Mouse (Mus musculus) lung, embryonic 14.5 days (tissue): ENCODE measurements at regions not wholly inside any gene's neighbourhood (a gene's known extent, or its start where the extent isn't known, plus 50 kb on each side); places are given as distances from the start of the nearest gene placed in this dataset.

ENCODE experiments used
- ATAC-seq: fragments of 200-750 bp; cut with Nextera tagmentation; 2 replicates; pipeline ENCODE4 v1.8.0; 2017; ENCODE audit warnings: mild to moderate bottlenecking, moderate TSS enrichment, moderate library complexity; ENCODE audit not compliant: insufficient read depth
- DNase-seq: peaks from one replicate; pipeline ENCODE4 v3.0.0-alpha.2; 2015
- H3K27ac ChIP-seq: fragments of 300-500 bp; sonication (generic); 2 replicates; pipeline ENCODE4 v1.5.1; 2014; ENCODE audit warnings: low read depth, mild to moderate bottlenecking, moderate library complexity
- H3K27me3 ChIP-seq: fragments of 300-500 bp; sonication (generic); 2 replicates; pipeline ENCODE4 v1.6.1; 2014; ENCODE audit warnings: low read length, control low read depth; ENCODE audit not compliant: insufficient read depth
- H3K36me3 ChIP-seq: fragments of 300-500 bp; sonication (generic); 2 replicates; pipeline ENCODE4 v1.6.1; 2014; ENCODE audit warnings: control low read depth; ENCODE audit not compliant: insufficient read depth
- H3K4me1 ChIP-seq: fragments of 300-500 bp; sonication (generic); 2 replicates; pipeline ENCODE4 v1.6.1; 2014; ENCODE audit warnings: antibody characterized with exemption, control low read depth; ENCODE audit not compliant: insufficient read depth
- H3K4me2 ChIP-seq: fragments of 300-500 bp; sonication (generic); 2 replicates; pipeline ENCODE4 v1.6.1; 2014; ENCODE audit warnings: mild to moderate bottlenecking
- H3K4me3 ChIP-seq: fragments of 300-500 bp; sonication (generic); 2 replicates; pipeline ENCODE4 v1.5.1; 2014; ENCODE audit warnings: low read depth, low read length
- H3K9ac ChIP-seq: fragments of 300-500 bp; sonication (generic); 2 replicates; pipeline ENCODE4 v1.6.1; 2014
- H3K9me3 ChIP-seq: fragments of 300-500 bp; sonication (generic); 2 replicates; pipeline ENCODE4 v1.6.1; 2016; ENCODE audit warnings: low read depth, low read length, control low read depth
- CTCF ChIP-seq: IDR thresholded peaks from 2 replicates; pipeline ENCODE4 v1.5.1; 2016; ENCODE audit warnings: antibody characterized with exemption, low read depth
- WGBS: fragments of 180-500 bp; shearing (Covaris S2); extraction: QIAGEN DNeasy Blood & Tissue Kit; methylation state at CpG from one replicate; pipeline ENCODE4 v1.1.7; 2014; 5-methylcytosine and 5-hydroxymethylcytosine counted together

GRCm38 (mm10) chr10:47501288-47501687 is 1923.7 kb downstream of the Hace1 start:
- TF ChIP-seq CTCF, result no peak
- Histone ChIP-seq H3K27ac (no peak overlapping the region), H3K9ac (no peak overlapping the region), H3K4me3 (no peak overlapping the region), H3K4me1 (no peaks in the 10 kb centered on the region), H3K4me2 (no peak overlapping the region), H3K9me3 (no peaks in the 10 kb centered on the region), H3K27me3 (no peaks in the 10 kb centered on the region), H3K36me3 (no peaks in the 10 kb centered on the region)
- ATAC-seq (no peak), DNase-seq (no peak)
- WGBS, result 14% methylated on average over 1 of the region's 1 CpGs

- Histone ChIP-seq H3K4me1 (no peaks in the 10 kb centered on the region), H3K9me3 (no peaks in the 10 kb centered on the region), H3K9ac (no peak overlapping the region), H3K27ac (no peak overlapping the region), H3K4me2 (no peak overlapping the region), H3K36me3 (no peaks in the 10 kb centered on the region), H3K27me3 (no peaks in the 10 kb centered on the region), H3K4me3 (no peak overlapping the region)
- 66% methylated on average over 4 of the region's 4 CpGs for WGBS
- TF ChIP-seq CTCF, result no peak
- DNase-seq, result no peak
- ATAC-seq, result no peak
Observed at GRCm38 (mm10) chr10:47509190-47509589, 1931.6 kb downstream of the Hace1 start.

- Histone ChIP-seq H3K9ac (no peak overlapping the region), H3K27ac (no peak overlapping the region), H3K4me1 (no peaks in the 10 kb centered on the region), H3K4me3 (no peak overlapping the region), H3K27me3 (no peaks in the 10 kb centered on the region), H3K36me3 (no peaks in the 10 kb centered on the region), H3K9me3 (no peaks in the 10 kb centered on the region), H3K4me2 (no peak overlapping the region)
- 88% methylated on average over 3 of the region's 3 CpGs for WGBS
- TF ChIP-seq CTCF, result no peak
- ATAC-seq, result no peak
- DNase-seq, result no peak
Observed at GRCm38 (mm10) chr10:47509858-47510257, 1932.2 kb downstream of the Hace1 start.

GRCm38 (mm10) chr10:47517801-47518200 is 1940.2 kb downstream of the Hace1 start:
- Histone ChIP-seq H3K27me3 (no peaks in the 10 kb centered on the region), H3K4me3 (no peak overlapping the region), H3K27ac (no peak overlapping the region), H3K9ac (no peak overlapping the region), H3K36me3 (no peaks in the 10 kb centered on the region), H3K4me1 (no peaks in the 10 kb centered on the region), H3K9me3 (no peaks in the 10 kb centered on the region), H3K4me2 (no peak overlapping the region)
- 13% methylated on average over 1 of the region's 1 CpGs for WGBS
- TF ChIP-seq CTCF, result no peak
- DNase-seq (no peak), ATAC-seq (no peak)

GRCm38 (mm10) chr10:47566449-47567079 is 1988.9 kb downstream of the Hace1 start:
- H3K36me3 ChIP-seq, result no peaks in the 10 kb centered on the region
- no peak overlapping the region for H3K9ac ChIP-seq
- no peak overlapping the region for H3K4me2 ChIP-seq
- no peaks in the 10 kb centered on the region for H3K27me3 ChIP-seq
- WGBS, result 48% methylated on average over 2 of the region's 2 CpGs
- no peaks in the 10 kb centered on the region for H3K9me3 ChIP-seq
- no peak for TF ChIP-seq CTCF
- no peak overlapping the region for H3K4me3 ChIP-seq
- H3K27ac ChIP-seq, result no peak overlapping the region; the same call in 1 of the 2 replicates
- no peaks in the 10 kb centered on the region for H3K4me1 ChIP-seq
- DNase-seq (peak; percentile 77), ATAC-seq (peak; percentile 85; the same call in 1 of the 2 replicates)
